Mouse (Mus musculus) erythroblast, embryonic 14.5 days (primary cell): Measurements from ENCODE around the gene Prodh2.

ENCODE experiments used
- GATA1 ChIP-seq: IDR thresholded peaks from 2 replicates; pipeline ENCODE4 v1.6.1; 2012; ENCODE audit warnings: low read length, inconsistent platforms, mixed read lengths
- TAL1 ChIP-seq: IDR thresholded peaks from 3 replicates; pipeline ENCODE4 v1.6.1; 2012; ENCODE audit warnings: low read length, inconsistent platforms, mixed read lengths

DNA sequence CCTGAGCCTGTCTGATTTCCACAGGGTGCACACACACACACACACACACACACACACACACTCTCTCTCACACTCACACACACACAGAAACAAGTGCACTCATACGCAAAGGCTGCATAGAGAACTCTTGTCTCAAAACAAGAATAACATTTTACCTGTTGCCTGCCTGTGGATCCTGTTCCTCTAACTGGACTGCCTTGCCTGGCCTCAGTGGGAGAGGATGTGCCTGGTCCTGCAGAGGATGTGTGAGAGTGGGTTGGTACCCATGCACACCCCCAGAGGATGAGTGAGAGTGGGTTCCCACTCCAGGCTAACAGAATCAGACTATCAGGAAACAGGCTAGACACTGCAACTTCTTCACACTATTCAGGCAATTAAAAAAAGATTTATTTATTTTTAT lies 57.2 kb downstream of the Prodh2 start:
- TF ChIP-seq TAL1 (no peak), GATA1 (no peak)
